Mouse (Mus musculus): ENCODE data around the gene Oxsr1. TPM values are rescaled to one million over a fixed set of nuclear protein-coding genes. Genes with fewer than 3 reads are reported as not detected.

Gene Oxsr1
- polyA plus RNA-seq, 1 experiment from 2014 or later: 9.1 TPM

DNA sequence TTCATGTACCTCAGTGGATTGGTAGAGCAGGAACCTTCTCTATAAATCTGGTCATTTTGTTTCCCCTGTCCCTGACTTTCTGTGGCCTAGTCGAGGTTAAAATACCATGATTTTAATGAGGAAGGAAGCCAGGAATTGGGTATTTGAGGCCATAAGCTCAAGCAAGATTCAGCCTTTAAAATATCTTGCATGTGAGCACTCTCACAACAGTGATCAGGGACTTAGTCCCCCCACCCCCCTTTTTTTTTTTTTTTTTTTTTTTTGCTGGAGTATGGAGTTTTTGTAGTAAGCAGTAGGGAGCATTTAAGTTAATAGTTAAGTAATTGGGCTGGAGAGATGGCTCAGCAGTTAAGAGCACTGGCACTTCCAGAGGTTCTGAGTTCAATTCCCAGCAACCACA is 1.9 kb upstream of the Oxsr1 start:
- no peak overlapping the region for H3K27ac ChIP-seq (ENCODE audit: low read length)

DNA sequence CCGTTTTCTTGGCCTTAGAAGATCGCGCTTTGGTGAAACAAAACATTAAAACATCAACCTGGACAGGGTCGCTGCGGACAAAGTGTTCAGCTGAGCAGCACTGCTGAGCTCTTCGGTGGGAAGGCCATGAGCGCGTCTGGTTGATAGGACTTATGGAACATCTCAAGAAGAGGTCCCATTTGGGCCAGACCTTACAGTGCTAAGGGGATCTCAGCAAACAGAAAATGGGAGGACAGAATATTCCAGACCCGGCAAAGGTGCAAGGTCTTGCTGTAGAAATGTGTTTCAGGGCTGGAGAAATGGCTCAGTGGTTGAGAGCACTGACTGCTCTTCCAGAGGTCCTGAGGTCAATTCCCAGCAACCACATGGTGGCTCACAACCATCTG is 1.0 kb upstream of the Oxsr1 start:
- H3K27me3 ChIP-seq (replicated peaks; ENCODE audit: control insufficient read depth, insufficient read depth, low read length): no peaks in the 10 kb centered on the region
- H3K4me2 ChIP-seq (ENCODE audit: low read depth, low read length): peak overlapping the region; percentile 67
- peaks cover 7% of the 10 kb centered on the region; the same call in 1 of the 2 replicates for H3K4me1 ChIP-seq (ENCODE audit: control insufficient read depth, insufficient read depth, low read length)
- peak overlapping the region; percentile 90 for H3K4me3 ChIP-seq (ENCODE audit: low read length)
- peak overlapping the region; percentile 70 for H3K9ac ChIP-seq (ENCODE audit: low read depth, low read length)
- ATAC-seq: peak; percentile 5
- no peaks in the 10 kb centered on the region for H3K36me3 ChIP-seq (ENCODE audit: control insufficient read depth, insufficient read depth, low read length)
- no peaks in the 10 kb centered on the region for H3K9me3 ChIP-seq (ENCODE audit: control insufficient read depth, low read length)
- H3K27ac ChIP-seq (ENCODE audit: low read length): peak overlapping the region; percentile 88
- WGBS: 4% methylated on average over 9 of the region's 9 CpGs

More for the DNA sequence above, 1.9 kb upstream of the Oxsr1 start:
- Histone ChIP-seq H3K4me3 (ENCODE audit: low read length) (no peak overlapping the region), H3K27me3 (replicated peaks; ENCODE audit: control insufficient read depth, insufficient read depth, low read length) (no peaks in the 10 kb centered on the region), H3K4me2 (ENCODE audit: low read depth, low read length) (no peak overlapping the region), H3K9ac (ENCODE audit: low read depth, low read length) (no peak overlapping the region), H3K36me3 (ENCODE audit: control insufficient read depth, insufficient read depth, low read length) (no peaks in the 10 kb centered on the region), H3K4me1 (ENCODE audit: control insufficient read depth, insufficient read depth, low read length) (peaks cover 7% of the 10 kb centered on the region; the same call in 1 of the 2 replicates), H3K9me3 (ENCODE audit: control insufficient read depth, low read length) (no peaks in the 10 kb centered on the region)
- WGBS: 67% methylated on average over 1 of the region's 1 CpGs
- no peak for ATAC-seq

DNA sequence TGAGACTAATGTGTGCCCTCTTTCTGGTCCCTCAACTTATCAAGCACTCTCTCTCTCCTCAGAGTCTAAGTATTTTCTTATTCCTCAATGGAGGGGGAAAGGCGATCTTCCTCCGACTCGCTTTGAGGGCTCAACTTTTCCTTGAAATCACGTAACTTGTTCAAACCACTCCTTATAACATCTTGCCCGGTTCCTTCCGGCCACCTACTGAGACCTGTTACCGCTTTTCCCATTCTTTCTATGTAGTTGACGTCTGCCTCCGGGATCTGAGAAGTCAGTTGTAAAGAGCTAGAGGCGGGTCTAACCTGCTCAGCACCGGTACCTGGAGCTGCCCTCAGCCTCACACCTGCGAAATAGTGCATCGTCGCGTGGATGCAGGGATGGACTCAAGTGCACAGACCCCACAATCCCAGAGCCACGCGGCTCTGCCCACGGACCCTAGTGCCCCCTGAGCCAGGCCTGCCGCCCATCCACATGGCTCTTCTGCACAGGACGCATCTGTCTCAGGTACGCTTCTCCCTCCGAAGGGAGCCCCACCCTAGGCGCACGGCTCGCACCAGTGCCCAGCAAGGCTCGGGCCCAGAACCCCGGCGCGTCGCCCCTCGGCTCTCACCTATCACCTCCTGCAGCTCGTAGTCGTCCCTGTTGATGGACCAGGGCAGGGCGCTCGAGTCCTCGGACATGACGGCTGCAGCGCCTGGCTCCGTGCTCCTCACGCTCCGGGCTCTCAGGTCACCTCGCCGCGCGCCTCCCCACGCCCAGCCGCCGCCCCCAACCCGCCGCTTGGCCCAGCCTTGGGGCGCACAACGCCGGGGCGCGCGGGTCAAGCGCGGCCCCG is 616 bp downstream of the Oxsr1 start:
- Histone ChIP-seq H3K36me3 (ENCODE audit: control insufficient read depth, insufficient read depth, low read length) (no peaks in the 10 kb centered on the region), H3K27ac (ENCODE audit: low read length) (peak overlapping the region; percentile 85), H3K4me1 (ENCODE audit: control insufficient read depth, insufficient read depth, low read length) (peaks cover 7% of the 10 kb centered on the region; the same call in 1 of the 2 replicates), H3K4me2 (ENCODE audit: low read depth, low read length) (peak overlapping the region; percentile 95), H3K27me3 (replicated peaks; ENCODE audit: control insufficient read depth, insufficient read depth, low read length) (no peaks in the 10 kb centered on the region), H3K4me3 (ENCODE audit: low read length) (peak overlapping the region; percentile 90), H3K9ac (ENCODE audit: low read depth, low read length) (peak overlapping the region; percentile 91), H3K9me3 (ENCODE audit: control insufficient read depth, low read length) (no peaks in the 10 kb centered on the region)
- ATAC-seq: peak; percentile 39
- WGBS: under 1% methylated on average over 59 of the region's 59 CpGs

DNA sequence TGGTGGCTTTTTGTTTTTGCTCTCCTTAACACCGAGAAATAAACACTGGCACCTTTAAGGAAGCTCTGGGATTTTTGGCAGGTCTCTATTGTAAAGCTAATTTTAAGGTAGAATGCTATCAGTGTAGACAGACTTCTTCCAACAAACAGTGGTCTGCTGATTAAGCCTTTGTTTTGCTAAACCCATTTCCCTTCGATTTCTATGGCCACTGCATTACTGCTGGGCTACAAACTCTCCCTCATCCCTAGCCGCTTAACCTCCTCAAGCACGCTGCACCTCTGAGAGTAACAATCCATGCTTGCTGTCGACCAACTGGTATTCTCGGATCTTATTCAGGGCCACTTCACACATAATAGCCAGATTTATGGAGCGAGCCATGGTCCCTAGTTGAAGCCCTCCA is 1.3 kb downstream of the Oxsr1 start:
- H3K9ac ChIP-seq (ENCODE audit: low read depth, low read length): peak overlapping the region; percentile 91
- no peaks in the 10 kb centered on the region for H3K9me3 ChIP-seq (ENCODE audit: control insufficient read depth, low read length)
- WGBS: 11% methylated on average over 7 of the region's 7 CpGs
- peaks cover 7% of the 10 kb centered on the region; the same call in 1 of the 2 replicates for H3K4me1 ChIP-seq (ENCODE audit: control insufficient read depth, insufficient read depth, low read length)
- no peak overlapping the region for H3K27ac ChIP-seq (ENCODE audit: low read length)
- H3K36me3 ChIP-seq (ENCODE audit: control insufficient read depth, insufficient read depth, low read length): no peaks in the 10 kb centered on the region
- peak overlapping the region; percentile 90 for H3K4me3 ChIP-seq (ENCODE audit: low read length)
- no peak for ATAC-seq
- H3K4me2 ChIP-seq (ENCODE audit: low read depth, low read length): peak overlapping the region; percentile 95
- no peaks in the 10 kb centered on the region for H3K27me3 ChIP-seq (replicated peaks; ENCODE audit: control insufficient read depth, insufficient read depth, low read length)

DNA sequence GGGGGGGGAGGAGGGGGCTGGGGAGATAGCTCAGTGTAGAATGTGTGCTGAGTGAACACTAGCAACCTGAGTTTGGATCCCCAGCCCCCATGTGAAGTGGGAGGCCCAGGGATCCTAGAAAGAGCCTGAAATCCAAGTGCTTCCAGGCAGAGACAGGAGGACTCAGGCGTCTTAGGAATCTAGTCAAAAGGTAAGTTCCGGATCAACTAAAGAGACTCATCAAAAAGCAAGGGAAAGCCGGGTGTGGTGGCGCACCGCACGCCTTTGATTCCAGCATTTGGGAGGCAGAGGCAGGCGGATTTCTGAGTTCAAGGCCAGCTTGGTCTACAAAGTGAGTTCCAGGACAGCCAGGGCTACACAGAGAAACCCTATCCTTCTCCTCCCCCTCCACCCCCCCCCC is 1.8 kb downstream of the Oxsr1 start:
- no peak overlapping the region for H3K9ac ChIP-seq (ENCODE audit: low read depth, low read length)
- no peaks in the 10 kb centered on the region for H3K27me3 ChIP-seq (replicated peaks; ENCODE audit: control insufficient read depth, insufficient read depth, low read length)
- no peak overlapping the region for H3K27ac ChIP-seq (ENCODE audit: low read length)
- 75% methylated on average over 7 of the region's 7 CpGs for WGBS
- peaks cover 7% of the 10 kb centered on the region; the same call in 1 of the 2 replicates for H3K4me1 ChIP-seq (ENCODE audit: control insufficient read depth, insufficient read depth, low read length)
- ATAC-seq: no peak
- H3K4me2 ChIP-seq (ENCODE audit: low read depth, low read length): peak overlapping the region; percentile 95
- H3K9me3 ChIP-seq (ENCODE audit: control insufficient read depth, low read length): no peaks in the 10 kb centered on the region
- no peaks in the 10 kb centered on the region for H3K36me3 ChIP-seq (ENCODE audit: control insufficient read depth, insufficient read depth, low read length)
- H3K4me3 ChIP-seq (ENCODE audit: low read length): no peak overlapping the region

DNA sequence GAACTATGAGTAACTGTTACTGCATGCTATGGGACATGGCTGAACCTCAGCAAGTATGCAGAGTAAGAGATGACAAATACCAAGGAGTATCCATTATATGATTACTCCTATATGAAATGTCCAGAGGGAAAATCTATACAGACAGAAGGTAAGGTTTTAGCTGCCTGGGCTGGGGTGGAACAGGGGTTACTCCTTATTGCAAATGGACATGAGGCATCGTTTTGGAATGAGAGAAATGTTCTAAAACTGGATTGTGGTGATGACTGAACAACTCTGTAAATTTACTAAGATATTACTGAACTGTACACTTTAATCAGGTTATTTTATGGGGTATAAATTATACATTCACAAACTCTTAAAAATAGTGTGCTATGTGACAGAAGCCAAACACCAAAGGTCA is 3.3 kb downstream of the Oxsr1 start:
- H3K4me2 ChIP-seq (ENCODE audit: low read depth, low read length): no peak overlapping the region
- peaks cover 7% of the 10 kb centered on the region; the same call in 1 of the 2 replicates for H3K4me1 ChIP-seq (ENCODE audit: control insufficient read depth, insufficient read depth, low read length)
- H3K9me3 ChIP-seq (ENCODE audit: control insufficient read depth, low read length): no peaks in the 10 kb centered on the region
- ATAC-seq: no peak
- H3K27ac ChIP-seq (ENCODE audit: low read length): no peak overlapping the region
- H3K9ac ChIP-seq (ENCODE audit: low read depth, low read length): no peak overlapping the region
- H3K27me3 ChIP-seq (replicated peaks; ENCODE audit: control insufficient read depth, insufficient read depth, low read length): no peaks in the 10 kb centered on the region
- H3K36me3 ChIP-seq (ENCODE audit: control insufficient read depth, insufficient read depth, low read length): no peaks in the 10 kb centered on the region
- 94% methylated on average over 1 of the region's 1 CpGs for WGBS
- H3K4me3 ChIP-seq (ENCODE audit: low read length): no peak overlapping the region

DNA sequence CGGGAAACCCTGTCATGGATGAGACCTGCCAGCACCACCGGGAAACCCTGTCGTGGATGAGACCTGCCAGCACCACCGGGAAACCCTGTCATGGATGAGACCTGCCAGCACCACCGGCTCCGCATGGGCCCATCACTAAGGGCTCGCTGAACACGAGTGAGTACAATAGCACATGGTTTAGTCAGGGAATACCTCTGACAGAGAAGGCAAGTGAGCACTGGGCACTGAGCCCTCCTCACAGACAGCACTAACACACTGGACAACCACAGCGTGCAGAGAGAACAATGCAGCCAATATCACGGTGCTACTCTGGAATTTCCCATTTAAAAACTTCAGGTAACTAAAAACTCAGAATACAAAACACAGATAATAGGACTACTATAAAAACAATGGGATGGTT is 9.1 kb downstream of the Oxsr1 start:
- Histone ChIP-seq H3K4me1 (ENCODE audit: control insufficient read depth, insufficient read depth, low read length) (no peaks in the 10 kb centered on the region), H3K4me2 (ENCODE audit: low read depth, low read length) (no peak overlapping the region), H3K9me3 (ENCODE audit: control insufficient read depth, low read length) (no peaks in the 10 kb centered on the region), H3K4me3 (ENCODE audit: low read length) (no peak overlapping the region), H3K27me3 (replicated peaks; ENCODE audit: control insufficient read depth, insufficient read depth, low read length) (no peaks in the 10 kb centered on the region), H3K9ac (ENCODE audit: low read depth, low read length) (no peak overlapping the region), H3K36me3 (ENCODE audit: control insufficient read depth, insufficient read depth, low read length) (no peaks in the 10 kb centered on the region), H3K27ac (ENCODE audit: low read length) (no peak overlapping the region)
- ATAC-seq: no peak
- 85% methylated on average over 10 of the region's 10 CpGs for WGBS

DNA sequence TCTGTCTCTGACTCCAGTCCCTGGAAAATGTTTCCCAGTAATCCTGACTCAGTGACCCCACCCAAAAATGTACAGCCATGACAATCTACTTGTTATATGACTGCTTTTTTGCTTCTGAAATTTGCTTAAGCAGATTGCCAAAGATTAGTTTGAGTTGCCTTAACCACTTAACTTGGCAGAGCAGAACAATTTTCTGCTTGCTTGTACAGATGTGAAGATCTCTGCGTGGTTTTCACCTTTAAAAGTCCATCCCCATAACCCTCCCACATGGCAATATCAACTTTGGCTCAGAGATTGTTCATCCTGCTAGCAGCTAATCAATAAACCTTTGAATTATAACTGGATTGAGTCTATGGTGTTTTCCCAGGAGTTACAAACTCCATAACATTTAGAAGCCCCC is 13.2 kb downstream of the Oxsr1 start:
- no peak overlapping the region for H3K27ac ChIP-seq (ENCODE audit: low read length)
- no peak overlapping the region for H3K4me3 ChIP-seq (ENCODE audit: low read length)
- ATAC-seq: no peak
- no peaks in the 10 kb centered on the region for H3K4me1 ChIP-seq (ENCODE audit: control insufficient read depth, insufficient read depth, low read length)
- H3K36me3 ChIP-seq (ENCODE audit: control insufficient read depth, insufficient read depth, low read length): no peaks in the 10 kb centered on the region
- H3K4me2 ChIP-seq (ENCODE audit: low read depth, low read length): no peak overlapping the region
- WGBS: 91% methylated on average over 1 of the region's 1 CpGs
- H3K9me3 ChIP-seq (ENCODE audit: control insufficient read depth, low read length): no peaks in the 10 kb centered on the region
- no peaks in the 10 kb centered on the region for H3K27me3 ChIP-seq (replicated peaks; ENCODE audit: control insufficient read depth, insufficient read depth, low read length)
- no peak overlapping the region for H3K9ac ChIP-seq (ENCODE audit: low read depth, low read length)

DNA sequence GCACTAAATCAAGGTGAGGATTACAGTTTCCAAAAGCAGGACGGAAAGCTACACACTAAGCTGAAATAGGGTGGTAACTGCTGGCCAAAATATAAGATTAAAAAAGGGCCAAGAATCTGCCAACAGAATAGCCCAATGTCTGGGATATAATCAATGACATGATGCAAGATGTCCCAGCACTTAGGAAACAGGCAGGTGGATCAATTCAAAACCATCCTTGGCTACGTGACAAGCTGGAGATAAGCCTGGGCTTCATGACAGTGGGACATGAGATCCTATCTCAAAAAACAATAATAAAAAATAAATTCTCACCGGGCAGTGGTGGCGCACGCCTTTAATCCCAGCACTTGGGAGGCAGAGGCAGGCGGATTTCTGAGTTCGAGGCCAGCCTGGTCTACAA is 16.4 kb downstream of the Oxsr1 start:
- Histone ChIP-seq H3K36me3 (ENCODE audit: control insufficient read depth, insufficient read depth, low read length) (0 out of 2 replicates have a peak, but pooled peaks cover 3% of the 10 kb centered on the region), H3K9me3 (ENCODE audit: control insufficient read depth, low read length) (no peaks in the 10 kb centered on the region), H3K27me3 (replicated peaks; ENCODE audit: control insufficient read depth, insufficient read depth, low read length) (no peaks in the 10 kb centered on the region), H3K4me1 (ENCODE audit: control insufficient read depth, insufficient read depth, low read length) (no peaks in the 10 kb centered on the region), H3K4me2 (ENCODE audit: low read depth, low read length) (no peak overlapping the region), H3K9ac (ENCODE audit: low read depth, low read length) (no peak overlapping the region), H3K27ac (ENCODE audit: low read length) (no peak overlapping the region), H3K4me3 (ENCODE audit: low read length) (no peak overlapping the region)
- no peak for ATAC-seq
- 90% methylated on average over 7 of the region's 7 CpGs for WGBS
